Mouse (Mus musculus) brain, embryonic 14.5 days (tissue): ENCODE results near the gene Zfand2b.

Experiments
- CTCF ChIP-seq: fragments of 200-500 bp; IDR thresholded peaks from 2 replicates; pipeline ENCODE4 v1.5.1; 2012; ENCODE audit warnings: inconsistent platforms, mild to moderate bottlenecking, moderate library complexity, borderline replicate concordance; ENCODE audit not compliant: insufficient read depth, insufficient read length; ENCODE audit errors: extremely low read depth
- POLR2A ChIP-seq: fragments of 200-500 bp; IDR thresholded peaks from 2 replicates; pipeline ENCODE4 v1.6.1; 2012; ENCODE audit warnings: mild to moderate bottlenecking, inconsistent platforms, borderline replicate concordance; ENCODE audit not compliant: poor library complexity, insufficient read depth, insufficient read length, severe bottlenecking; ENCODE audit errors: extremely low read depth

GRCm38 (mm10) chr1:75218227-75219001 is 50.0 kb downstream of the Zfand2b start:
- no peak for TF ChIP-seq CTCF
- TF ChIP-seq POLR2A, result no peak
